Mouse (Mus musculus) adipocyte (in vitro differentiated cells): Measurements from ENCODE around the gene Ccdc110.

ENCODE experiments used
- DNase-seq: peaks from one replicate; pipeline ENCODE4 v3.0.0-alpha.2; 2016; ENCODE audit warnings: low spot score

Gene Ccdc110

DNA sequence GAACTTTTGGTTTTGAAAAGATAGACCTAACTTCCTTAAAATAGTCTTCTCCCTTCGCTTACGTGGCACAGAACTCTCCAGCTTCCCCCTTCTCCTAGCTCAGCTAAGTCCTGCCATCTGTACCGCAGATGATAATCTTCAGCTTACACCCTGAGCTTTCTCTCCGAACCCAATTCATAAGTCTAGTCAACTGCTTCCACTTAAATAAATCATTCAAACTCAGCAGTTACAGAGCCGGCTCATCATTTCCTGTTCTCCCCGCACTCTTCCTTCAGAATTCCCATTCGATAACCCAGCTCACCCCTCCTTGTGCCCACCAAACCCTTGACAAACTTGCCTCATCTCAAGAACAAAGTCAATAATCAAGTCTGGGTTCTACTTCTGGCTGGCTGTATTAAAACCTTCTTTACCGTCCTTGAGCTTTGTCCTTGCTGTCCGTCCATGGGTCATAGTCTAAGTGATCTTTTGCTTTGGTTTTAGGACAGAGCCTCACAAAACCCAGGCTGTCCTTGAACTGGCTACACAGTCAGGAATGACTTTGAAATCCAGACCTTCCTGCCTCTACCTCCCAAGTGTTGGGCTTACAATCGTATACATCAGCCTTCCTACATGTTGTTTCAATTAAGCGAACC is 41.5 kb downstream of the Ccdc110 start:
- DNase-seq = no peak

DNA sequence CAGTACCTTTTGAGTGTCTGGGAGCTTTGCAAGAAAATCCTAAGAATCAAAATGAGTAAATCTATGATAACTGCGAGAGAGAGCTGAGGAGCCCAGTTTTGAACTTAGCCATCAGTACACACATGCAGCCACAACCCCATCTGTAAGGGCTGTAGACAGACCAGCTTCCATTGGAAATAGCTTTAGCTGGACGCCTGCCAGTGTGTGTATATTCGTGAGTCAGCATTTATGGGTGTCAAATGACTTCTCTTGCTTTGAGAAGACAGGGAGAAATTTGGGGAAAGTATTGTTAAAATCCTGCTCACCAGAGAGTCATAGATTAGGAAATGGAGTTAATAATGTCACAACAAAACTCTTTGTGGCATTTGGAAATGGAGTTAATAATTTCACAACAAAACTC is 52.2 kb downstream of the Ccdc110 start:
- peak; percentile 52 for DNase-seq

DNA sequence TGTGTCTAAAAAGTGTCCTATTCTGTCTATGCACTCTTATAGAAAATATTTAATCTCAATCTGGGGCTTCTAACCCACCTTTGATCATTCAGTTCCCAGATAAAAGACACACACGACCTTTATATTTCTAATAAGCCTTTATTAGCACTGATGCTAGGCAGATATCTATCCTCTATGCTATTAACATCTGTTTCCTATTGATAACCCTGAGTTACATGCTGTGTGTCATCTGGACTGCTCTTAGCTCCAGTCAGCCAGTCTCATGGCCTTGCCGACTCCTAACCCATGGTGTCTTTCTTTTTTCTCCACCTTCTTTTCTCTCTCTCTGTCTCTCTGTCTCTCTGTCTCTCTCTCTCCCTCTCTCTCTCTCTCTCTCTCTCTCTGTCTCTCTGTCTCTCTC is 53.8 kb downstream of the Ccdc110 start:
- DNase-seq = no peak

DNA sequence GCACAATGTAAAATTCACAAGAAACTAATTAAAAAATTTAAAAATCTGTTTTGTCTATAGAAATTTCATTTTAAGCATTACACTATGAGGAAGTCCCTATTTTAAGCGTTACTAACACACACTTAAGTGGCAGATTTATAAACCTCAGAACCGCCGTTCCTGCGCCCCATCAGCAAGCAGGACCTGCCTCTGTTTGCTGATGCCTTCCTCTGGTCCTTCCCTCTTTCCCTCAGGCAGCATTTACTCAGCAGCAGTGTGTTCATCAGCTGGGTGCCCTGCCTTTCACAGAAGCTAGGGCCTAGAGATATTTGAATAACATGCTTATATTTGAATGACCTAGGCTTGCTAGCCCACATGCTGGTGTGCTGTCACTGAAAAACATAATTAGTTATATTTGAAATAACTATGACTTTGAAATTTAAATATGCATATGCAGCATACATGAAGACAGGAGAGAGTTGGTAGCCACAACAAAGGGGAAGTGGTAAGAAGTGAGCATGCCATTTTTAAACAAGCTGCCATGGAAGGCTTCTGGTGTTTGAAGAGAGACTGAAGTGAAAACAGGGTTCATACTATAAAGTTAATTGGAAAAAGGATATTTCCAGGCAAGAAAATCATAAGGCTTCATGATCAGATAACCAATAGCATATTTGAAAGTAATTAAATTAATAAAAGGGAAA is 56.4 kb downstream of the Ccdc110 start:
- no peak for DNase-seq
